Mouse (Mus musculus) frontal cortex, adult 2 months (tissue): Measurements from ENCODE around the gene Hes6. TPM values are rescaled to one million over a fixed set of nuclear protein-coding genes. Genes with fewer than 3 reads are reported as not detected.

Experiments used
- DNase-seq, 2 experiments: peaks; one replicate each; pipeline ENCODE4 v3.0.0; 2022; ENCODE audit warnings: low spot score in 1 of 2; ENCODE audit errors: extremely low spot score in 1 of 2
- polyA plus RNA-seq: library from polyadenylated mRNA; depleted of rRNA; stranded (reverse); fragments of >200 nt; gene quantifications from 2 replicates; pipeline ENCODE4 v1.2.3, GENCODE M21; 2012

The Hes6 gene
- polyA plus RNA-seq, 1 experiment, result 25.9 TPM

DNA sequence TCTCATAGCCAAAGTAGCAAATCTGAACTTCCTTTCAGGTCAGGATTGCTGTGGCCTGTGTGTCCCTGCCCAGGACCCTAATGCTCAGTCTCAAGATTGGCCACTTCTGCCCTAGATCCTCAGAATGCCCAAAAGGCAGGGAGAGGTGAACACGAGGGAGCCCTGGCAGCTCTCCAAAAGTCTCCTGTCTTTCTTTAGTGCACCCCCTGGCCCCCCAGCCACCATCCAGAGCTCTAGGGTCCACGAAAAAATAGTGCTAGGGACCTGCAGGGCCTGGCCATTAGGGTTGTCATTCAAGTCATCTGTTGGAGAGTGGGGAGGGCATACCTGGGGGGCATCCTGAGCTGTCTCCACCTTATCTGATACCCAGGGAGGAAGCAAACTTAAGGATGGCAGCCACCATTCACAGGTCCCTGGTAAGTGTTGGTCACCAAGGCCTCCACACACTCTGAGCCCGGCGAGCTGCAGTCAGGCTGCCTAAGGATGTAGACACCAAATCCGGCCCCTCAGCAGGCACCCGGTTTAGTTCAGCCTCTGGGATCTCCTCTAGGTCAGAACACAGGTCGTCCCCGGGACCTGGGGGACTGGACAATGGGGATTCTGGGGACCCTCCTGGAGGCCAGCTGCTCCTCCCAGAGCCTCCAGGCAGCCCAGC lies 2.1 kb downstream of the Hes6 start:
- DNase-seq, result no peak

DNA sequence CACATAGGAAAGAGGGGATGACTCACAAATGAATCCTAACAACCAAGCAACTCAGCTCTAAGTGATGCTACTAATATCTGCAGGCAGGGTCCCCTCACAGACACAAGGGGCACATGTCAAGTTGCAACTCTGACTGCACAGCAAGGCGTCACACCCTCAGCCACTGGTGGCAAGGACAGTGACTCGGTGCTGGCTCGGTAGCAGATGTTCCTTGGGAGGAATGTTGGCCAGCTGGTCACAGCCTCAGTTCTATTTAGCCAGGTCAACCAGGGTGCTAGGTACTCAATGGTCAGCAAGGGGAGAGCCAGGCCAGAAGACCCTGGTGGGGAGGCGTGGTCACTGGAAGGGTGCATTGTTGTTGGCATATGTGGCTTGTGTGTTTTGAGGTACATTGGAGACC lies 6.0 kb downstream of the Hes6 start:
- DNase-seq, result no peak

DNA sequence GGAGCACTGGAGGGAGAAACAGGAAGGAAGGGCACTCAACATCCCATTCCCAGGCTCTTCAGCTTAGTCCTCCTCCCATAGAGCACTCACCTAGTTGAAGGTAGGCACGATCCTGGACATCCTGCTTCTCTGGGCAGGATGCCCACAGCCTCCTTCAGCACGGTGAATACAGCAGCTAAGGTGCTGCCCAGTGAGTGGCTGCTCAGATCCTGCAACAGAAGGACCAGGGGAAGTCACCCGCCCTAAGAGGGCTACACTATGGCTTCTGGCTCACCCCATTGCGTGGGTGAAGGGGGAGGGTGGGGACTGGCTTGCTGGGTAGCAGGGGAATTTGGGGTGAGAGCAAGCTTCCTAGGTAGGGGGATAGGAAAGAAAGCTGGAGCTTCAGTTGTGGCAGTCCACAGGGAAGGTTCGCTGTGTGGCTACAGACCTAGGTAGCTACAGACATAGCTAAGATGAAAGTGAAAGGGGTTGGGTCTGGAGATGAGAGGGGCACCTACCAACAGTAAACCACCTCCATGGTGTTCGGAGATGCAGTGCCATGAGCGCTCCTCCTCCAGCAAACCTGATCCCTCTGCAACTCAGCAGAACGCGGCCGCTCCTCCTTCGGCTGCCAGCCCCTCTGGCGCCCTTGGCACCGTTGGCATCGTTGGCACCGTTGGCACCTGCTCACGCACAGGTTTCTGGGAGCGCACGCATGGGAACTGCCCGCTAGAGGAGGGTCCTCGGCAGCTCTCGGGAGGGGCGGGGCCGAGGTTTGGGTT lies 8.2 kb downstream of the Hes6 start:
- no peak for DNase-seq

- DNase-seq, result no peak
Observed at GRCm38 (mm10) chr1:91404976-91405375, 8.9 kb downstream of the Hes6 start.

DNA sequence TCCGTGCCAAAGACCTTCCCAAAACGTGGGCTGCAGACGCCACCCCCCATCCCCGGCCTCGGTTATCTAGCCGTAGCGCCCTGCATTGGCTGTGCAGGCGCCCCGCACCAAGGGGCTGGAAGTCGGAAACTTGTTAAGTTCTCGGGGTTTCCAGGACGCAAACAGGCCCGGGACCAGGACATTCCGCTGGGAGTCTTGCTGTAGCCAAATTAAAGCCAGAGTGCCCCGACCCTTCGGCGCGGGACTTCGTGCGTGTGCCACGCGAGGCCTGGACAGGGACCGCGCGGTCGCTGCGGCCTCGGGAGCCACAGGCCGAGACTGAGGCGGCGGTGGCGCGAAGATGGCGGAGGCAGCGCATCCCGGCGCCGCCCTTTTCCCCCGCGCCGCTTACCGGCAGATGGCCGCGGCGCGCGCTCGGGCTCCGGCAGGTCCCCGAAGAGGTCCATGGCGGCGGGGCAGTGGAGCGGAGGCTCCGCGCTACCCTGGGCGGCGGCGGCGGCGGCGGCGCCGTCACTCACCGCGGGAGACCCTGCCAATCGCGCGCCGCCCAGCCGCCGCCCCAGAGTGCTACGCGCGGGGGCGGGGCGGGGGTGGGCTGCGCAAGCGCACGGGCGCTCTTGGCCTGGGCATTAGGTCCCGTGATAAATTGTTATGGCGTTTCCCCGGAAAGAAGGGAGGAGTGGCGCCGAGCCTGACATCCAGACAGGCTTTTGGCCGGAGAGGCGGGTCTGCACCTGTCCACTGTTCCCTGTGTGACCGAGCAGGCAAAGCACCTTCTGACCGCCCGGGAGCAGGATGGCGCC lies 15.4 kb downstream of the Hes6 start, which contains the start of gene Ilkap:
Gene Ilkap (minus strand): TSS at position 556 of the 803 bp plus-strand sequence.
- peak; percentile 53 to 79 for DNase-seq

DNA sequence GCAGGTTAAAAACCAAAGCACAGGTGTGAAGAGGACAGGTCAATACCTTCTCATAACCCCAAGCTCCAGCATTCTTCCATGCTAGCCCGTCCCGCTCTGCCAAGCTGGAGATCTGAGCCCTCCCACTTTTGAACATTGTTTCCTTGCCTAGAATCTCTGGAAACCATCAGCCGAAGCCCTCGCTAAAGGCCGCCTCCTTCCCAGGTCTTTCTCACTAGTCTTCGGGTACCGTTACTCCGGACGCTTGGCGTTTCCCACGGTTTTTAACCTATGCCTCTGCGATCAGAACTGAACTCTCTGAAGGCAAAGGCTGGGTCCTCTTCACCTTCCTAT lies 15.9 kb downstream of the Hes6 start:
- DNase-seq, result peak in 1 of 2 experiments; percentile 14

DNA sequence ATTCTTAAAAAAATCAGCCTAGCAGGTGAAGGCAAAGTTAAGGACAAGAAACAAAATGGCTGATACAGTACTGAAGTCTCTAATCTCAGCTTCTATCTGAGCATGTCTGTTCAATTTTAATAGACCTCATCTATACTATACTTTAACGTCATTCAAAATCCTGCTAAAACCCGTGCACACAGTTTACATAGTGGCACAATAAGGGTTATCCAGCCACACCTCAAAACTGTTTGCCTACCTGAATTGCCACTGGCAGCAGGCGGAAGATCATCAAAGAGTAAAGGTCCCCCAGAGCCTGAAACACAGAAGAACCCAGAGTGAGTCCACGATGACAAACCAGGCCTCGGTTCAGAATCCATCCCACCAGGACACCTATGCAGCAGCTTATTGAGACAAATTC lies 23.5 kb downstream of the Hes6 start:
- DNase-seq, result no peak

- no peak for DNase-seq
Observed at GRCm38 (mm10) chr1:91381091-91381471, 32.8 kb downstream of the Hes6 start.

GRCm38 (mm10) chr1:91380453-91381090 lies 33.3 kb downstream of the Hes6 start:
- peak; percentile 42 to 85 for DNase-seq

GRCm38 (mm10) chr1:91373414-91373835 lies 40.4 kb downstream of the Hes6 start:
- no peak for DNase-seq

DNA sequence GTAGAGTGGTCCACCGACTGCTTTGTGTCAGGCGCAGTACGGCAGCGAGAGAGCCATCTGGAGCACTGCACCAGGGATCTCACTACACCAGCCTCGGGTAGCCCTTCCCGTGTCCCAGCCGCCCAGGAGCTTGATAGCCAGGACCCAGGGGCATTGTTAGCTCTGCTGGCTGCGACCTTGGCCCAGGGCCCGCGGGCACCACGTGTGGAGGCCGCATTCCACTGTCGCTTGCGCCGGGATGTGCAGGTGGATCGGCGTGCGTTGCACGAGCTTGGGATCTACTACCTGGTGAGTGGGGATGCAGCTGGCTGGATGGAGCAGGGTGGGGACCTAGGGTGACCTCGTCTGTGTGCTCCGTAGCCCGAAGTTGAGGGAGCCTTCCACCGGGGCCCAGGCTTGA lies 43.8 kb downstream of the Hes6 start:
- no peak for DNase-seq

DNA sequence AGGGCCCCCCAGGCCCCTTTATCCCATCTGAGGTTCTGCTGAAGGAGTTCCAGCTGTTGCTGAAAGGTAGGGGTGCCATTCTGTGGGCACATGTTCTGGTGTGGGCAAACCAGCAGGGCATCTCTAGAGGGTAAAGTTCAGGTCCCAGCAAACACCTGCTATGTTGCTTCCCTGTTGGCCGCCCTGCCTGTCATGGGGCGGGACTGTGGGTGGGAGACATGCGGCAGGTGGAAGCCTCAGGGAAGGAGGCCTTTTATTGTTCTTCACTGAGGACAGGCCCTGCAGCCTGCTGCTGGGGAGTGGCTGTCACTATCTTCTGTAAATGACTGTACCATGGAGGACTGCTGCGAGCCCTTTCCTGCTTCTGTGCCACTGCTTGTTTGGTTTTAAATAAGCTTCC lies 44.4 kb downstream of the Hes6 start:
- DNase-seq, result no peak

GRCm38 (mm10) chr1:91367295-91367694 lies 46.5 kb downstream of the Hes6 start:
- DNase-seq, result no peak

- peak in 1 of 2 experiments; percentile 54 for DNase-seq
Observed at GRCm38 (mm10) chr1:91366215-91367108, 47.4 kb downstream of the Hes6 start, which contains the start of gene Erfe. Gene Erfe (plus strand): TSS chr1:91366430.

DNA sequence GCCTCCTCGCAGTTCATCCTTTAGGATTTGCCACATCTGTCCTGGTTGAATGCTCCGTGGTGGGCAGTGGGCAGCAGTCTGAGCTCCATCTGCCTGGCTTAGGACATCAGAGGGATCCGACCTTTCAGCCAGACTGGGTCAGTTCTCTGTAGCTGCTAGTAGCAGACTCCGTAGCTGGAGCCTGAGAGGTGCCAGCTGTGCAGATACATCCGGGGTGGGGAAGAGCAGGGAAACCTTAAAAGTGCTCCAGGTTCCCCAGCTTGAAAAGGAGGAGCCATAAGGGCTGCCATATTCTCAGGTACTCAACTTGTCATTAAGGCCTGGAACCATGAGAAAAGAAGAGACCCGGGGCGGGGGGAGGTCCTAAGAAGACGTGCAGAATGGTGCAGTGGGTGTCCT lies 48.0 kb downstream of the Hes6 start:
- DNase-seq, result no peak

GRCm38 (mm10) chr1:91364822-91365644 lies 48.8 kb downstream of the Hes6 start:
- no peak for DNase-seq

GRCm38 (mm10) chr1:91362113-91362512 lies 51.7 kb downstream of the Hes6 start:
- DNase-seq, result no peak
